1 mouse cellular context compared by ENCODE assay signal in the genomic region with DNA sequence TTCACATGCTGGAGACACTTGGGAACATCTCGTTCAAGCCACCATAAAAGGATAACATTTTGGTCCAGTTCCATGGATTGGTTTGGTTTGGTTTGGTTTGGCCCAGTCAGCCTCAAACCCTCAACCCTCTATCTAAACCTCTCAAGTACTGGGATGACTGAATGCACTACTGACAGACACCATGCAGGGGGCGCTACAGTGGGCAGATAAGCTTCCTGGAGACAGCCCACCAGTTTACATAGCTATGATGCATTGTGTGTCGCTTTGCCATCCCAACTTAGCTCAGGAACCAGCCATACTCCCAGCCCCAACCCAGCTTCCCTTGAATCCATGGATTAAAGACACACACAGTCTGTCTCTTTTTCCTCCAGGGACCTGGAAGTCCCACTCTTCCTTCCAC.
TF ChIP-seq lines count a peak whose summit lies in the region.

No protein-coding gene starts in this region.

TF ChIP-seq in ES-E14, 5 proteins besides CTCF, POLR2A, EP300 and RAD21:
- no peak for TF ChIP-seq HCFC1 (IDR thresholded peaks at IDR 0.05; ENCODE audit: borderline replicate concordance, insufficient read depth, low read length)
- no peak for TF ChIP-seq ZC3H11A (IDR thresholded peaks at IDR 0.05; ENCODE audit: borderline replicate concordance, low read depth, low read length)
- TF ChIP-seq CHD2 (IDR thresholded peaks at IDR 0.05; ENCODE audit: low read depth, low read length), result no peak
- no peak for TF ChIP-seq ZNF384 (IDR thresholded peaks at IDR 0.05; ENCODE audit: low read depth, low read length)
- no peak for TF ChIP-seq MAFK (IDR thresholded peaks at IDR 0.05; ENCODE audit: insufficient read depth, low read depth, low read length)
